Mouse (Mus musculus) hindbrain, embryonic 11.5 days (tissue): Measurements from ENCODE around the gene Pard3b. TPM values are rescaled to one million over a fixed set of nuclear protein-coding genes. Genes with fewer than 3 reads are reported as not detected.

ENCODE experiments used
- ATAC-seq: fragments of 200-750 bp; cut with Nextera tagmentation; 2 replicates; pipeline ENCODE4 v1.8.0; 2017; ENCODE audit warnings: mild to moderate bottlenecking, moderate TSS enrichment, moderate library complexity; ENCODE audit not compliant: low FRiP score
- DNase-seq: peaks from one replicate; pipeline ENCODE4 v3.0.0-alpha.2; 2015; ENCODE audit warnings: low spot score
- H3K27ac ChIP-seq: fragments of 300-500 bp; sonication (generic); 2 replicates; pipeline ENCODE4 v1.5.1; 2014; ENCODE audit warnings: mild to moderate bottlenecking, low read depth, low read length
- H3K27me3 ChIP-seq: fragments of 300-500 bp; sonication (generic); 2 replicates; pipeline ENCODE4 v1.6.1; 2014; ENCODE audit warnings: mild to moderate bottlenecking, low read length, moderate library complexity, mixed read lengths; ENCODE audit not compliant: control insufficient read depth, insufficient read depth
- H3K36me3 ChIP-seq: fragments of 300-500 bp; sonication (generic); 2 replicates; pipeline ENCODE4 v1.6.1; 2014; ENCODE audit warnings: mild to moderate bottlenecking, low read length, moderate library complexity, mixed read lengths; ENCODE audit not compliant: control insufficient read depth, insufficient read depth
- H3K4me1 ChIP-seq: fragments of 300-500 bp; sonication (generic); replicated peaks from 2 replicates; pipeline ENCODE4 v1.6.1; 2014; ENCODE audit warnings: low read length, mixed read lengths; ENCODE audit not compliant: control insufficient read depth, insufficient read depth
- H3K4me2 ChIP-seq: fragments of 300-500 bp; sonication (generic); replicated peaks from 2 replicates; pipeline ENCODE4 v1.6.1; 2014; ENCODE audit warnings: mild to moderate bottlenecking, low read depth, low read length
- H3K4me3 ChIP-seq: fragments of 300-500 bp; sonication (generic); 2 replicates; pipeline ENCODE4 v1.5.1; 2014; ENCODE audit warnings: low read depth, low read length
- H3K9ac ChIP-seq: fragments of 300-500 bp; sonication (generic); 2 replicates; pipeline ENCODE4 v1.6.1; 2014; ENCODE audit warnings: low read depth, low read length
- H3K9me3 ChIP-seq: fragments of 300-500 bp; sonication (generic); 2 replicates; pipeline ENCODE4 v1.6.1; 2016; ENCODE audit warnings: low read length; ENCODE audit not compliant: control insufficient read depth
- WGBS: fragments of 180-500 bp; shearing (Covaris S2); extraction: QIAGEN DNeasy Blood & Tissue Kit; methylation state at CpG from one replicate; pipeline ENCODE4 v1.1.7; 2014; 5-methylcytosine and 5-hydroxymethylcytosine counted together
- polyA plus RNA-seq: library from polyadenylated mRNA; unstranded; fragments of >200 nt; fragmentation: Nextera tagmentation; extraction: Ambion mirVana; gene quantifications from 2 replicates; pipeline ENCODE4 v1.2.1, GENCODE M21; 2014

Pard3b gene
- polyA plus RNA-seq, 1 experiment from 2014 or later: 16.8 TPM

GRCm38 (mm10) chr1:61997711-61998110 is 359.1 kb downstream of the Pard3b start:
- Histone ChIP-seq H3K27me3 (no peaks in the 10 kb centered on the region), H3K4me1 (no peaks in the 10 kb centered on the region; the same call in 1 of the 2 replicates), H3K9me3 (no peaks in the 10 kb centered on the region), H3K4me3 (no peak overlapping the region), H3K9ac (no peak overlapping the region), H3K36me3 (no peaks in the 10 kb centered on the region), H3K27ac (no peak overlapping the region), H3K4me2 (no peak overlapping the region)
- ATAC-seq (peak; percentile 77), DNase-seq (peak; percentile 45)
- WGBS: 22% methylated on average over 3 of the region's 3 CpGs

DNA sequence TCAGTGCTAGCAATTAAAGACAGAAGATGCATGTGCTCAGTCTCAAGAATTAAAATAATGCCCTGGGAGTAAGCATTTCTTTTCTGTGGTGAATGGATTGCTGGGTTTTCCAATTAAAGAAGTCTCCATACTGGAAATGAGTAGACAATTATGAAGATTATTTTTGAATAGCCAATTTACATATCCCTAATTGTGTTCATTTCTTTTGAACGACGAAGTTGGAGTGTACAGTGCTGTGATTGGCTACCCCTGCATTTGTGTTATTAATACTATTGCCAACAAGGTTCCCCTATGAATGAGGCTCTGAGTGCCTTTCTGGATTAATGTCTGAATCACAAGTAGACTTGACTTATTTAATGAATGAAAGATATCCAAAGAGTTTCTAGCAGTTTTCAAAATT is 370.2 kb downstream of the Pard3b start:
- Histone ChIP-seq H3K27me3 (no peaks in the 10 kb centered on the region), H3K4me3 (no peak overlapping the region), H3K4me2 (no peak overlapping the region), H3K36me3 (no peaks in the 10 kb centered on the region), H3K4me1 (no peaks in the 10 kb centered on the region), H3K27ac (no peak overlapping the region), H3K9ac (no peak overlapping the region), H3K9me3 (no peaks in the 10 kb centered on the region)
- DNase-seq: no peak
- ATAC-seq: no peak
- 93% methylated on average over 2 of the region's 2 CpGs for WGBS

DNA sequence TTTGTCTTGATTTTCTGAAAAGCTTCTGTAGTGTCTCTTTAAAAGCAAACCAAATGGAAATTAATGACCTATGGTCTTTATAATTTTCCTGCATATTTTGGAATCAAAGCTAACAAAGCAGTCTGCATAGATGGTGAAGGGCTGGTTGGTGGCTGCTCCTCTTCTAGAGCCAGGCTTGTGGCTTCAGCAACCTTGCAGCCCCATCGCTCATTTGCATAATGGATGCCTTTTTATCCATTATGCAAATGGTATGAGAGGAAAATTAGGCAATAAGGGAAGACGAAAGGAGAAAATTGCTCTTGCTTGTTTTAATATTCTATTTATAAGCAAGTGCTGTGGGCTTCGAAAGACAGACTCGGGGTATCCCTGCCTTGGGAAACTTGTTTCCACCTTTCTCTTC is 373.1 kb downstream of the Pard3b start:
- WGBS: 91% methylated on average over 4 of the region's 4 CpGs
- H3K27me3 ChIP-seq: no peaks in the 10 kb centered on the region
- no peak overlapping the region for H3K4me2 ChIP-seq
- H3K4me3 ChIP-seq: no peak overlapping the region
- H3K4me1 ChIP-seq: no peaks in the 10 kb centered on the region
- ATAC-seq (no peak), DNase-seq (no peak)
- no peaks in the 10 kb centered on the region for H3K36me3 ChIP-seq
- H3K27ac ChIP-seq: no peak overlapping the region
- H3K9me3 ChIP-seq: no peaks in the 10 kb centered on the region
- H3K9ac ChIP-seq: no peak overlapping the region

- no peaks in the 10 kb centered on the region for H3K27me3 ChIP-seq
- peaks cover 4% of the 10 kb centered on the region for H3K4me1 ChIP-seq
- no peak; the same call in 1 of the 2 replicates for ATAC-seq
- DNase-seq: peak; percentile 30
- no peaks in the 10 kb centered on the region for H3K36me3 ChIP-seq
- no peaks in the 10 kb centered on the region for H3K9me3 ChIP-seq
- H3K4me3 ChIP-seq: no peak overlapping the region
- H3K9ac ChIP-seq: no peak overlapping the region
- no peak overlapping the region for H3K27ac ChIP-seq
- H3K4me2 ChIP-seq: no peak overlapping the region
- WGBS: 23% methylated on average over 5 of the region's 5 CpGs
Measured at GRCm38 (mm10) chr1:62016536-62017300, 378.1 kb downstream of the Pard3b start.

GRCm38 (mm10) chr1:62018276-62018675 is 379.7 kb downstream of the Pard3b start:
- Histone ChIP-seq H3K27me3 (no peaks in the 10 kb centered on the region), H3K4me1 (peaks cover 4% of the 10 kb centered on the region), H3K4me3 (no peak overlapping the region), H3K27ac (0 out of 2 replicates have a peak overlapping the region, but pooled peaks have one; percentile 4), H3K4me2 (no peak overlapping the region), H3K9ac (no peak overlapping the region), H3K36me3 (no peaks in the 10 kb centered on the region), H3K9me3 (no peaks in the 10 kb centered on the region)
- 26% methylated on average over 5 of the region's 5 CpGs for WGBS
- ATAC-seq (no peak), DNase-seq (no peak)

DNA sequence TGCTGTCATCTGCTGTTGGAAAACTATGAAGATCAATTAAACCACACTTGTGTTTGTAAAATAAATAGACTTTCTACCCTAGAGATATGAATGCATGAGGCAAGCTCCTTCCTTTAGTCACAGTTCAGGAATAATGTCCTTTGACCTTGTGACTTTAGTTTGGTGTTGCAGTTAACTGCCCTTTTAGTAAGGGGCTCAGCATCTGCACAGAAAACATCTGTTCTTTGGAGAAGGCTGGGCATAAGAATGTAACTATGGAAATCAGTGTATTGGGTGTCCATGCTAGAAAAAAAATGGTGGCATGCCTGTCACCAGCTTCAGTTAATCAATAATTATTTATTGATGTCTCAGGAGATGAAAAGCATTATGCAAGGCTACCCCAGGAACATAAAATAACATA is 381.1 kb downstream of the Pard3b start:
- no peak overlapping the region for H3K4me3 ChIP-seq
- H3K9me3 ChIP-seq: no peaks in the 10 kb centered on the region
- ATAC-seq (no peak), DNase-seq (no peak)
- no peak overlapping the region for H3K4me2 ChIP-seq
- H3K36me3 ChIP-seq: no peaks in the 10 kb centered on the region
- no peak overlapping the region for H3K9ac ChIP-seq
- peaks cover 4% of the 10 kb centered on the region for H3K4me1 ChIP-seq
- H3K27ac ChIP-seq: no peak overlapping the region
- no peaks in the 10 kb centered on the region for H3K27me3 ChIP-seq

GRCm38 (mm10) chr1:62041718-62042117 is 403.1 kb downstream of the Pard3b start:
- Histone ChIP-seq H3K4me2 (no peak overlapping the region), H3K9ac (no peak overlapping the region), H3K27me3 (no peaks in the 10 kb centered on the region), H3K27ac (no peak overlapping the region), H3K4me3 (no peak overlapping the region), H3K9me3 (no peaks in the 10 kb centered on the region), H3K4me1 (no peaks in the 10 kb centered on the region), H3K36me3 (no peaks in the 10 kb centered on the region)
- DNase-seq (no peak), ATAC-seq (no peak)
- WGBS: 90% methylated on average over 3 of the region's 3 CpGs

- 85% methylated on average over 4 of the region's 4 CpGs for WGBS
- Histone ChIP-seq H3K36me3 (no peaks in the 10 kb centered on the region), H3K27me3 (no peaks in the 10 kb centered on the region), H3K4me2 (no peak overlapping the region), H3K9ac (no peak overlapping the region), H3K27ac (no peak overlapping the region), H3K4me1 (no peaks in the 10 kb centered on the region), H3K9me3 (no peaks in the 10 kb centered on the region), H3K4me3 (no peak overlapping the region)
- no peak for ATAC-seq
- no peak for DNase-seq
Measured at GRCm38 (mm10) chr1:62048592-62048991, 410.0 kb downstream of the Pard3b start.

DNA sequence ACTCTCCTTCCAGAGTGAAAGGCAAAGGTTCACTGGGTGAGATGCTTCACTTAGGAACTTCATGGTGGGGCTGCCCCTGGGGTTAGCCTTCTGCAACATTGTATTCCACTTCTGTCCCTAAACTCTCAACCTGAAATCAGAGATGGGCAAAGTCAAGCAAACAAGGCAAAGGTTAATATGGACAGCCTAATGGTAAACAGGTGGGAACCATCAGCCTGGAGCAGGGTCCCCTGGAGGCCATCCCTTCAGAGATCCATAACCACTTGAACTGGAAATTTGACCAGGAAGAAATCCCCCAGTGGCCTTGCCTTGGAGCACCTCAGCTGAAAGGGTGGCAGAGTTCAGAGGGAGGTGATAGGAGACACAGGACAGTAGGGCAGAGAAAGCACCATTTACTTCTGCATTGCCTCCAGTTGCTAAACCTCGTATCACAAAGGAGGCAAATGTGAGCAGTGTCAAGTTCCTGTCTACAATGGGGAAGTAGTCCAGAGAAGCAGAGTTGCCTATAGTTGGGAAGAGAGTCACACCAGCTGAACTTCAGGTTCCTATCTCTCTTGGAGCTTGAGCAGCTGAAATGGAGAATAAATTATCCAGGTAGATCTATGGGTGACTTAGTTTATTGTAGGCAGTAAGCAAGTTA is 412.7 kb downstream of the Pard3b start:
- H3K27me3 ChIP-seq: no peaks in the 10 kb centered on the region
- H3K4me3 ChIP-seq: no peak overlapping the region
- no peak overlapping the region for H3K4me2 ChIP-seq
- no peaks in the 10 kb centered on the region for H3K36me3 ChIP-seq
- H3K9ac ChIP-seq: no peak overlapping the region
- no peaks in the 10 kb centered on the region for H3K4me1 ChIP-seq
- DNase-seq (no peak), ATAC-seq (no peak)
- WGBS: 67% methylated on average over 1 of the region's 1 CpGs
- no peak overlapping the region for H3K27ac ChIP-seq
- no peaks in the 10 kb centered on the region for H3K9me3 ChIP-seq
